Mouse (Mus musculus): ENCODE data around the gene Tbx2. TPM values are rescaled to one million over a fixed set of nuclear protein-coding genes. Genes with fewer than 3 reads are reported as not detected.
A peak's percentile ranks its signal among the peaks of the same experiment; 100 is the strongest.

The Tbx2 gene
- polyA plus RNA-seq, 1 experiment from 2014 or later, result 1.4 TPM

GRCm38 (mm10) chr11:85829520-85830440, 2.6 kb upstream of the Tbx2 start:
- Histone ChIP-seq H3K36me3 (ENCODE audit: control insufficient read depth, insufficient read depth) (no peaks in the 10 kb centered on the region), H3K27ac (ENCODE audit: low read length) (peak overlapping the region; percentile 7; the same call in 1 of the 2 replicates), H3K27me3 (ENCODE audit: control insufficient read depth, insufficient read depth, low read length) (peaks cover 56% of the 10 kb centered on the region), H3K4me2 (ENCODE audit: low read depth, low read length) (peak overlapping the region; percentile 61), H3K4me3 (ENCODE audit: low read length) (peak overlapping the region; percentile 43), H3K4me1 (ENCODE audit: control insufficient read depth, insufficient read depth, low read length) (peaks cover 21% of the 10 kb centered on the region), H3K9ac (ENCODE audit: low read length) (peak overlapping the region; percentile 48), H3K9me3 (replicated peaks; ENCODE audit: control insufficient read depth, low read length) (no peaks in the 10 kb centered on the region)
- ATAC-seq (replicated peaks; ENCODE audit: extremely low read depth, insufficient read depth, low FRiP score), result no peak
- 2% methylated on average over 60 of the region's 61 CpGs for WGBS

DNA sequence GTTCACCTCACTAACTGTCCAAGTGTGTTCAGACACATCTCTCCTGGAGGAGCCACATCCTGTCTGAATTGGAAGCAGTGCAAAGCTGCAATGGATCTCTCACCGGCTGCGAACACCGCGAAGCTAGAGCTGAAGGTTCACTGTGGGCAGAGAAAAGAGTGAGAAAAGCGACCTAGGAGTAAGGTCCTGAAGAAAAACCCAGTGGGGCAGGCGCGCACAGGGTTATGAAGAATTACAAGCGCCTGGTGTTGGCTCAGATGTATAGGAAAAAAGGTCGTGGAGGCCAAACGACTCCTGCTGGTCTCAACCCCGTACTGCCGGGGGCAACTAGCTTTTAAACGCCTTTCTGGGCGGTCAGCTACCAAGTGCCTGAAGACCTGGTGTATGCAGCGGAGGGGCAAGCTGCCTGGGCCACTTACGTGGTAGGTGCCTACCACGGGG, 1.4 kb upstream of the Tbx2 start:
- H3K4me3 ChIP-seq (ENCODE audit: low read length), result peak overlapping the region; percentile 32
- peak overlapping the region; percentile 29; the same call in 1 of the 2 replicates for H3K27ac ChIP-seq (ENCODE audit: low read length)
- H3K27me3 ChIP-seq (ENCODE audit: control insufficient read depth, insufficient read depth, low read length), result peaks cover 65% of the 10 kb centered on the region
- H3K4me2 ChIP-seq (ENCODE audit: low read depth, low read length), result peak overlapping the region; percentile 79
- ATAC-seq (replicated peaks; ENCODE audit: extremely low read depth, insufficient read depth, low FRiP score), result no peak
- no peak overlapping the region for H3K9ac ChIP-seq (ENCODE audit: low read length)
- no peaks in the 10 kb centered on the region for H3K9me3 ChIP-seq (replicated peaks; ENCODE audit: control insufficient read depth, low read length)
- peaks cover 21% of the 10 kb centered on the region for H3K4me1 ChIP-seq (ENCODE audit: control insufficient read depth, insufficient read depth, low read length)
- 9% methylated on average over 17 of the region's 17 CpGs for WGBS
- no peaks in the 10 kb centered on the region for H3K36me3 ChIP-seq (ENCODE audit: control insufficient read depth, insufficient read depth)

DNA sequence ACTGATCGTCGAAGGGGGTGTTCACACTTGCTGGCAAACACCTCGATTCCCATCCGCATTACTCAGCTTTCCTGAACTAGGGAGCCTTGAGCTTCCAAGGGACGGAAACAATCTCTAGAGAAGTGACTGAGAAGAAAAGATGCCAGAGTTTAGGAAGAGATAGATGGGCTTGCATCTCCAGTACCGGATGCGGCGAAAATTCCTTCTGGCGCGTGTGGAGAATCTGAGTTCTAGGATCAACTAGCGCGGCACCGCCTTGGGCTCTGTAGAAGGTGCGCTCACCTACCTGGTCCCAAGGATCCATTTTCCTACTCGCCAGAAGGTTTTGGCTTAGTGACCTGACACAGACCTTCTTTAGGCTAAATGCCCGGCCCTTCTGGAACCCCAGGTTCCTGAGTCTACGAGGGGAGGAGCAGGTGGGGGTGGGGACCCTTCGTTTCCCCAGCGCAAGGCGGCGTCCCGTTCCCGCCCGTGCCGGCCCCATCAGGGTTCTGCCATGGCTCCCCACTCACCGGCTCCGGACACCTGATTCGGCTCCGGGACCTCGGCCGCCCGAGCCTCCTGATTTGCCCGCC, 608 bp upstream of the Tbx2 start:
- H3K27ac ChIP-seq (ENCODE audit: low read length), result peak overlapping the region; percentile 41
- H3K4me2 ChIP-seq (ENCODE audit: low read depth, low read length), result peak overlapping the region; percentile 79
- H3K9me3 ChIP-seq (replicated peaks; ENCODE audit: control insufficient read depth, low read length), result no peaks in the 10 kb centered on the region
- under 1% methylated on average over 33 of the region's 33 CpGs for WGBS
- H3K9ac ChIP-seq (ENCODE audit: low read length), result peak overlapping the region; percentile 70
- no peaks in the 10 kb centered on the region for H3K36me3 ChIP-seq (ENCODE audit: control insufficient read depth, insufficient read depth)
- peaks cover 21% of the 10 kb centered on the region for H3K4me1 ChIP-seq (ENCODE audit: control insufficient read depth, insufficient read depth, low read length)
- H3K4me3 ChIP-seq (ENCODE audit: low read length), result peak overlapping the region; percentile 59
- no peak for ATAC-seq (replicated peaks; ENCODE audit: extremely low read depth, insufficient read depth, low FRiP score)
- peaks cover 65% of the 10 kb centered on the region for H3K27me3 ChIP-seq (ENCODE audit: control insufficient read depth, insufficient read depth, low read length)

DNA sequence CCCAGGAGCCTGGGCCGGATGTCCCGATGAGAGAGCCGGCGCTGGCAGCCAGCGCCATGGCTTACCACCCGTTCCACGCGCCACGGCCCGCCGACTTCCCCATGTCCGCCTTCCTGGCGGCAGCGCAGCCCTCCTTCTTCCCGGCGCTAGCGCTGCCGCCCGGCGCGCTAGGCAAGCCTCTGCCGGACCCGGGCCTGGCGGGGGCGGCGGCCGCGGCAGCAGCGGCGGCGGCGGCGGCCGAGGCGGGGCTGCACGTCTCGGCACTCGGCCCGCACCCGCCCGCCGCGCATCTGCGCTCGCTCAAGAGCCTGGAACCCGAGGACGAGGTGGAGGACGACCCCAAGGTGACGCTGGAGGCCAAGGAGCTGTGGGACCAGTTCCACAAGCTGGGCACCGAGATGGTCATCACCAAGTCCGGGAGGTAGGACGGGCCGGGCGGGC, 750 bp downstream of the Tbx2 start:
- peak overlapping the region; percentile 59 for H3K4me3 ChIP-seq (ENCODE audit: low read length)
- WGBS, result under 1% methylated on average over 52 of the region's 54 CpGs
- H3K4me2 ChIP-seq (ENCODE audit: low read depth, low read length), result peak overlapping the region; percentile 79
- peaks cover 60% of the 10 kb centered on the region for H3K27me3 ChIP-seq (ENCODE audit: control insufficient read depth, insufficient read depth, low read length)
- ATAC-seq (replicated peaks; ENCODE audit: extremely low read depth, insufficient read depth, low FRiP score), result no peak
- H3K4me1 ChIP-seq (ENCODE audit: control insufficient read depth, insufficient read depth, low read length), result peaks cover 32% of the 10 kb centered on the region
- H3K36me3 ChIP-seq (ENCODE audit: control insufficient read depth, insufficient read depth), result no peaks in the 10 kb centered on the region
- H3K9ac ChIP-seq (ENCODE audit: low read length), result peak overlapping the region; percentile 70
- H3K27ac ChIP-seq (ENCODE audit: low read length), result peak overlapping the region; percentile 56
- no peaks in the 10 kb centered on the region for H3K9me3 ChIP-seq (replicated peaks; ENCODE audit: control insufficient read depth, low read length)

- Histone ChIP-seq H3K4me3 (ENCODE audit: low read length) (peak overlapping the region; percentile 59), H3K9ac (ENCODE audit: low read length) (peak overlapping the region; percentile 70), H3K27ac (ENCODE audit: low read length) (peak overlapping the region; percentile 19; the same call in 1 of the 2 replicates), H3K36me3 (ENCODE audit: control insufficient read depth, insufficient read depth) (no peaks in the 10 kb centered on the region), H3K4me2 (ENCODE audit: low read depth, low read length) (peak overlapping the region; percentile 79), H3K4me1 (ENCODE audit: control insufficient read depth, insufficient read depth, low read length) (peaks cover 34% of the 10 kb centered on the region), H3K27me3 (ENCODE audit: control insufficient read depth, insufficient read depth, low read length) (peaks cover 61% of the 10 kb centered on the region), H3K9me3 (replicated peaks; ENCODE audit: control insufficient read depth, low read length) (no peaks in the 10 kb centered on the region)
- 26% methylated on average over 11 of the region's 11 CpGs for WGBS
- no peak for ATAC-seq (replicated peaks; ENCODE audit: extremely low read depth, insufficient read depth, low FRiP score)
These were observed 1.5 kb downstream of the Tbx2 start for GRCm38 (mm10) chr11:85833761-85834385.

DNA sequence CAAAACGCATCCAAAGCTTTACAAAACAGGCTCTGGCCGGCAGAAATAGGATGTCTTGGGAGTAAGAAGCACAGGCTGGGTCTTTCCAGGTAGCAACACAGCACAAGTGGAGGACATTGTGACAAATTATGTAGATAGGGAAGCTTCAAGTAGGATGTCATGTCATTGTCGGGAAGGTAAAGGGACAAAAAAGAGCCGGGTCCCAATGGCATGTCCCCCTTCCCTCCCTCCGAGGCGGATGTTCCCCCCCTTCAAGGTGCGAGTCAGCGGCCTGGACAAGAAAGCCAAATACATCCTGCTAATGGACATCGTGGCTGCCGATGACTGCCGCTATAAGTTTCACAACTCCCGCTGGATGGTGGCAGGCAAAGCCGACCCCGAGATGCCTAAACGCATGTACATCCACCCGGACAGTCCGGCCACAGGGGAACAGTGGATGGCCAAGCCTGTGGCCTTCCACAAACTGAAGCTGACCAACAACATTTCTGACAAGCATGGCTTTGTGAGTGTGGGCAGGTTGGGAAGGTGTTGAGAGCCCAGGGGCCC, 2.1 kb downstream of the Tbx2 start:
- Histone ChIP-seq H3K4me1 (ENCODE audit: control insufficient read depth, insufficient read depth, low read length) (peaks cover 30% of the 10 kb centered on the region), H3K27me3 (ENCODE audit: control insufficient read depth, insufficient read depth, low read length) (peaks cover 64% of the 10 kb centered on the region), H3K27ac (ENCODE audit: low read length) (no peak overlapping the region), H3K36me3 (ENCODE audit: control insufficient read depth, insufficient read depth) (no peaks in the 10 kb centered on the region), H3K4me2 (ENCODE audit: low read depth, low read length) (peak overlapping the region; percentile 79), H3K4me3 (ENCODE audit: low read length) (peak overlapping the region; percentile 59), H3K9me3 (replicated peaks; ENCODE audit: control insufficient read depth, low read length) (no peaks in the 10 kb centered on the region), H3K9ac (ENCODE audit: low read length) (peak overlapping the region; percentile 70)
- WGBS, result 36% methylated on average over 17 of the region's 17 CpGs
- no peak for ATAC-seq (replicated peaks; ENCODE audit: extremely low read depth, insufficient read depth, low FRiP score)

GRCm38 (mm10) chr11:85835001-85835752, 2.8 kb downstream of the Tbx2 start:
- Histone ChIP-seq H3K9ac (ENCODE audit: low read length) (0 out of 2 replicates have a peak overlapping the region, but pooled peaks have one; percentile 70), H3K4me3 (ENCODE audit: low read length) (peak overlapping the region; percentile 59), H3K9me3 (replicated peaks; ENCODE audit: control insufficient read depth, low read length) (no peaks in the 10 kb centered on the region), H3K4me1 (ENCODE audit: control insufficient read depth, insufficient read depth, low read length) (peaks cover 23% of the 10 kb centered on the region), H3K4me2 (ENCODE audit: low read depth, low read length) (peak overlapping the region; percentile 26), H3K27ac (ENCODE audit: low read length) (no peak overlapping the region), H3K36me3 (ENCODE audit: control insufficient read depth, insufficient read depth) (no peaks in the 10 kb centered on the region), H3K27me3 (ENCODE audit: control insufficient read depth, insufficient read depth, low read length) (peaks cover 71% of the 10 kb centered on the region)
- WGBS, result 36% methylated on average over 9 of the region's 9 CpGs
- ATAC-seq (replicated peaks; ENCODE audit: extremely low read depth, insufficient read depth, low FRiP score), result no peak
